Mouse (Mus musculus): ENCODE measurements at regions not wholly inside any gene's neighbourhood (a gene's known extent, or its start where the extent isn't known, plus 50 kb on each side); places are given as distances from the start of the nearest gene placed in this dataset.
"Not testable (repeated sequence)": the region's sequence is repeated elsewhere in the genome, so short reads cannot be mapped to it uniquely, and the experiment has no call there.

DNA sequence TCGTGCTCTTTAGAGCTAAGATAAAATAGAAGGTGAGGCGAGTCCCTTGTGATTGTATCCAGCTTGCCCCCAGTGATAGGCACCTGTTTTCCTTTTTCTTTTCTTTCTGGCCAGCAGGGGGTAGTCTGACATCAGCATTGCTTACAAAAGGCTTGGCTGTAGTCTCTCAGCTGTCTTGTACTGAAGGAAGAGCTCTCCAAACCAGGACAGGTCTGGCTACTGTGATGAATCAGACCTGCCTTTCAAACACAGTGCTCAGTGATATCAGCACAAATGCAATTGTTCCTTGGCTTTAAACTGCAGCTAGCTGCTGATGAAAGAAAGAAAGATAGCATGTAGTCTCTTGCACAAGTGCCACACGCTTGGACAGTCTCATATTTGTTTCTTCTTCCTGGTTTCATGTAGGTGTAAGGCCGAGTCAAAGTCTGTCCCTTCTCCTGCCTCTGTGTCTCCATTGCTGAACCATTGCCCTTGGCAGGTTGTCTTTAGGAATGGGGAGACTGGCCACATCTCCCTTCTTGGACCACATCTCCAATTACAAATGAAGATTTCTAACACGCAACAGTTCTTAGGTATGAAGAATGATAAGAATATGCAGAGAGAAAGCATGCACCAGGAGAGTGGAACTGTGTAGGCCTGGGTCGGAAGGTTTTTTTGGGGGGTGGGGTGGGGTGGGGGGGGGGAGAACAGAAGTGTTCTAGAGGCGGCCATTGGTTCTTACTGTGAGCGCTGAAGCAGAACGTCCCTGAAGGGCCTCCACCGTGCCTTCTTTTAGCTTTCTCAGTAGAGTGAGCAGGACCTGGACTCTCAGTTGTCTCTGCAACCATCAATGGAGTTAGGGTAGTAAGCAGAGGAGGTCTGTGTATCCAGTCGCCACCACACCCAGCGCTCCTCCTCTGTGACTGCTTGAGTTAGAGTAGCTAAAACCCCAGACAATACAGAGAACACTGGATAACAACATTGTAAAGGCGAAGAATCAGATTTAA, 200.9 kb downstream of the Faxc start:
- DNase-seq (ENCODE audit: low spot score) = peak; percentile 11

DNA sequence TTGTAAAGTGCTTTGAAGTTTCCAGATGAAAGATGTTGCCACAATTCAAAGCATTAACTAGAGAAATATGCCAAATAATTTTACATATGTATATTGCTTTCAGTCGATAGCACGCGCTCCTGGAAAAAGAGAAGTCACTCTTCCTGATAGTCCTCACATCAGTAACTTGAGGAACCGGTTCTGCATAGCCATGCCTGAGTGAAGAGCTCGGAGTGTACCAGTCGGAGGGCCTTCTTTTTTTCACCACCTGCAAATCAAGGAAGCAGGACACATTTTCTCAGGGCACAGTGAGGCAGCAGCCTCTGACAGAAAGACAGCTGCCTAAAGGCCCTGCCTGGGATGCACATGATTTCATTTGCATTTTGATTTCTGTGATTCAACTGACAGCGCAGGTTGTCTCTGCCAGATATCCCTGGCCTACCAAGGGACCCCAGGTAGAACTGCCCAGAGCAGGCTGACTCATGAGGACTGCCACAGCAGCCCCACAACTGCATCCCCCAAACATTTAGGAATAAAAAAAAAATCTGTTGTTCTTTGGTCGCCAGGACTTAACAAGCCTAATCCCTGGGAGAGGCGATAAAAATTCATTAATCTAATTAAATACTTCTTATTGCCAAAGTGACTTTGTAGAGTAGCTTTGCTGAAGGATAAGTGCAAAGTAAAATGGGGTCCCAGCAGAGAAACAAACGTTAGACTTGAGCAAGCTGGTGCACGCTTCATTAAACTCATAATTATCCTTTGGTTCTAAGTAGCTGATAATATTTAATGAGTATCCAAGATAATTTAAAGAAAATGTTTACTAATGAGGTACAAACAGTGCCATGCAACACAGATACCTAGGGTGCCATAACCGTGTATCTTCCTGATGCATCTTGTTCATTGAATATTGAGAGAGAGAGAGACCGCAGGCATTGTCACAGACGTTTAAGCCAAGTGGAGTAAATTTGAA, 202.7 kb downstream of the Faxc start:
- no peak for DNase-seq (ENCODE audit: low spot score)

DNA sequence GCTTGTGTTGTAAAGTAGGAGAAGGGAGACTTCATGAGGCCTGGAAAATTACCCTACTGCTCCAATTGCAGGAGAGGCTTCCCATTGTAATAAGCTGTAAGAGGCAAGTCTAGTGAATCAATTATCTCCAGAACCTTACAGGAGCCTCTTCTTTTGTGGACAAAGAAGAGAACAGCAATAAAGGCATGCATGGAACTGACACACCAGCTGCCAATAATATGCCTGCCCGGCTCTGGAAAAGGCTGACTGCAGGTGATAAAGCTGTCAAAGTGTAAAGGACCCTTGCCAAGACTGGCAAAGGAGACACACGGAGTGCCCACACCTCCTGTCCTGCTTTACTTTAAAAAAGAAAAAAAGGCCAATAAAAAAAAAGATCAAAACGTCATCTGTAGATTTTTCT, 209.0 kb downstream of the Faxc start:
- no peak for DNase-seq (ENCODE audit: low spot score)

DNA sequence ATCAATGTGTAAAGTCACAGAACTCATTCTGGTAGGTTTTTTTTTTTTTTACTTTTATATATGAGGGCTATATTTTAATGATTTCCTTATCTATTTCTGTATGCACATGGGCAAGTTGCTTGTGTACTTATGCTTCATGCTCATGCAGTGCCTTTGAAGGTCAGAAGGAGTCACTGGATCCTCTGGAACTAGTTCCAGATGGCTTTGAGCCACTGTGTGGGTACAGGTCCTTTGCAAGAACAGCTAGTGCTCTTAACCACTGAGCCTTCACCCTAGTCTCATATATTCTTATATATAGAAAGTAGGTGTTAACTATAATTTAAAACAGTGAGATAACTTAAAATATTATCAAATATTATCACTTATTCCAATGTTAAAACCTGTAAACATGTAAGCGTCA, 212.4 kb downstream of the Faxc start:
- DNase-seq (ENCODE audit: low spot score) = no peak

DNA sequence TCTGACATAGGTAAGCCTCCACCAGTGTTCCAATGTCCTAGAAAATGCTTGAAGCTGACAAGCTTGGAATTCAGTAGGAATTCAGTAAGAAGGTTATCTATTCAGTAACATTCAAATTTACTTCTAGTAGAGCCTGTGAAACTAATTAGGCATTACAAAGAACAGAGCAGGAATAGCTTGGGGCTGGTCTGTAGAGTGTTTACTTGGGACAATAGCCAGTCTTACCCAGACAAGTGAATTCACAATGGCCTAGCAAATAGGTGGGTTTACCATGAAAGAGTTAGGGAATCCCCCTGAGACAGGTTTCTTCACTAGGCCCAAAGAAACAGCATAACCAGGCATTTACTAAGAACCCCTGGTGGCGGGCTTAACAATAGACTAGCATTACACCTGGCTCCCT, 212.5 kb upstream of the Fbxl4 start:
- not testable (repeated sequence) for DNase-seq (ENCODE audit: low spot score)

DNA sequence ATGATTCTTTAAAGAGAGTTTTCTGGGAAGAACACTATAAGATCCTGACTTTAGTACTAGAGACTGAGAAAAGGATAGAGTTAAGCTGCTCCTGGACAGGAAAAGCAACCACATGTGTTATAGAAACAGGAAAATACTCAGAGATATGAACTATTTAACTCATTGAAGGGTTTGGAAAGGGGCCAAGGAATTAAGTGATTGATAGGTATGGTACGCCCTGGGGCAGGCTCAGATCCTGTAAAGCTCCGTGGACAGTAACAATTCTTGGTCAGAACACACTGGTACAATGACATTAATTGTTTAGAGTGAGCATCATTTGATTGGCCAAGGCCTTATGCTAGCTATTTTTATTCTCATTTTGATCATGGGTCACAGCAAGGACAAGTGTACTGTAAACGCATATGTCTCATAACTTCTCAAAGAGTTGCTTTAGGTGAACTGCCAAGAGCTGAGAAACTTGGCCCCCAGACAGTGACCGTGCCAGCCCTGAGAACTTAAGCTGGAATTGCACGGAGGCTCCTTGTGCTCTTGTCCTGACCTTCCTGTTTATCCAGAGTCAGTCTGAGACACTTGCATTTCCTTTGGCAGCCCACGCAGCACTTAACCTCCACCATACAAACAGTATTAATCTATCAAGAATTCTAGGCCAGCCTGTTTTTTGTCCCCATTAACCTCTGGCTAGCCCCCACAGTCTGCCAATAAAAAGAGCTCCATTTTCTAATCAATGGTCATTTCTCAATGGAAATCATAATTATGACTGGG, 210.5 kb upstream of the Fbxl4 start:
- no peak for DNase-seq (ENCODE audit: low spot score)

DNA sequence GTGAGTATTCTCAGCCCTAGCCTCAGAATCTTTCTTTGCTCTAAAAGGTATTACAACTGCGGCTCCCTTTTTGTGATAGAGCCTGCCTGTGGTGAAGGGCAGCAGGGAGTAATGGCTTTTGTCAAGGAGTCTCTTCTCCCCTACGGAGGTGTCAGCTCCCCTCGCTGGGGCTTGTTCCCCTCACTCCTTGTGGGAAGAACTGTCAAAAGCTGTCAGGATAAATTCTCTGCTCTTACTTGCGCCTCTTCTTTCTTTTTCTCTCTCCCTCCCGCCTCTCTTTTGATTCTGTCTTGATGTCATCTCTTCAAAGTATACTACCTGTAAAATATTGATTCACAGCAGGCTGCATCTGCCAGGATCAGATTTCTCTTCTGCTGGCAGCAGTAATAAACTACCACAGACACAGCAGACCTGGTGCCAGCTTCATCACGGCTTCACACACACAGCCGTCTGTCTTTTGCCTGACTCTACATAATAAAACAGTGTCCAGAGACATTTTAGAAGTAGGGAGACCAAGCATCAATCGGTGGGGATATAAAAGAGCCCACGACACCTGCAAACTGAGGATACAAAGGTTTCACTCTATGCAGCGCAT, 205.3 kb upstream of the Fbxl4 start:
- no peak for DNase-seq (ENCODE audit: low spot score)

DNA sequence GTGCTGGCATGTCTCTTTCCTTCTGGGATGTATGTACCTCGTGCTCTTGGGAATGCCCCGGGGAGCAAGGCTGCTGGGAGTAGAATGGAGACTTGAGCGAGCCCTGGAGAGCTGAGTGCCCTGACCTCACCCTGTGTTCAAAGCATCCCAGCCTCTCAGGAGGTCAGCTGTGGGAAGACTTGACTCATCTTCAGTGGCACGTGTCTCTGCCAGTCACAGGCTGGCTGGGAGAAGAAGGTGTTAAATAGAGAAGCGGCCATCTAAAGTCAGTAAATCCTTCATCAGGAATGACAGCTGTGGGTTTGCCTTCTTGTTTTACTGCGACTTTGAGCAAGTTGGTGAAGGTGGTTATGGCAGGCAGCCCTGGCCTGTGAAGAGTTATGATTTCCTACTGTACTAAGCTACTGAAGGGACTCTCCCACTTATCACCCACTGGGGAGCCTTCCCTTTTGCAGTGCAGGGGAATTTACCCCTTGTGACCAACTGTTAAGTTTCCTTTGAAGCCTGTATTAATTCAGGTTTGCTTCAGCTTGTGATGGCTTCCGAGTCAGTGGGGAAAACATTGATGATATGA, 204.3 kb upstream of the Fbxl4 start:
- DNase-seq (ENCODE audit: low spot score) = no peak

DNA sequence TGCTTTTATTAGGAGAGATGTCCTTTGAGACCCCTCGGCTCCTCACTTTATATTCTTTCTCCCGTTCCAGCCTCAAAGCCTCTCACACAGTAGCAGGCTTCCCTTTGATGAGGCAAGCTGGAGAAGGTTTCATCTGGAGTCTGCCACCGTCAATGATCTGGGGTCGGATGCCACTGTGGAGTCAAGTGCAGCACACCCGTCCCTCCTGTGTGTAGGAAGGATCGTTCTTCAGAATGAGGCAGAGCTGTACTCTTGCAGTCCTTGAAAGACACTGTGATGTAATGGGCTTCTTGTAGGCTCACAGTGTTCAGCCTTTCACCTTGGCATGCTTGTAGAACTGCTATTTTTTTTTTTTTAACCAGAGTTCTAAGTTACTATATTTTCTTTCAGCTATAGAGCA, 203.7 kb upstream of the Fbxl4 start:
- no peak for DNase-seq (ENCODE audit: low spot score)

DNA sequence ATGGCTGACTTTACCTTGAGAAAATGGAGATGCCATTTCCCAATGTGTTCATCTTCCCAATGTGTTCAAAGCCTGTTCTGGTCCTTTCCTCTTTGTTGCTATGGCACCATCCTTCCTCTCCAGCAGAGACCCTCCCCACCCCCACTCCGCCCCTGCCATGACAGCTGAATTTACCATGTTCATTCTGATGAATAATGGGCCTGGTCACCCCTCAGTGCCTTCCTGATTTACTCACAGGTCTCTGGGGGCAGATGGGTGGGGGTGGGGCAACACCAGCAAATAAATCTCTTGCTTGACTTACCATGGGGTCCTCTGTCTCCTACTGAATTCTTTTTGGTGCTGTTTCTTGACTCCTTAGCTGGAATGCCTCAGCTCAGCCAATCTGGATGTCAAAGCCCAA, 170.9 kb upstream of the Fbxl4 start:
- DNase-seq (ENCODE audit: low spot score) = no peak

DNA sequence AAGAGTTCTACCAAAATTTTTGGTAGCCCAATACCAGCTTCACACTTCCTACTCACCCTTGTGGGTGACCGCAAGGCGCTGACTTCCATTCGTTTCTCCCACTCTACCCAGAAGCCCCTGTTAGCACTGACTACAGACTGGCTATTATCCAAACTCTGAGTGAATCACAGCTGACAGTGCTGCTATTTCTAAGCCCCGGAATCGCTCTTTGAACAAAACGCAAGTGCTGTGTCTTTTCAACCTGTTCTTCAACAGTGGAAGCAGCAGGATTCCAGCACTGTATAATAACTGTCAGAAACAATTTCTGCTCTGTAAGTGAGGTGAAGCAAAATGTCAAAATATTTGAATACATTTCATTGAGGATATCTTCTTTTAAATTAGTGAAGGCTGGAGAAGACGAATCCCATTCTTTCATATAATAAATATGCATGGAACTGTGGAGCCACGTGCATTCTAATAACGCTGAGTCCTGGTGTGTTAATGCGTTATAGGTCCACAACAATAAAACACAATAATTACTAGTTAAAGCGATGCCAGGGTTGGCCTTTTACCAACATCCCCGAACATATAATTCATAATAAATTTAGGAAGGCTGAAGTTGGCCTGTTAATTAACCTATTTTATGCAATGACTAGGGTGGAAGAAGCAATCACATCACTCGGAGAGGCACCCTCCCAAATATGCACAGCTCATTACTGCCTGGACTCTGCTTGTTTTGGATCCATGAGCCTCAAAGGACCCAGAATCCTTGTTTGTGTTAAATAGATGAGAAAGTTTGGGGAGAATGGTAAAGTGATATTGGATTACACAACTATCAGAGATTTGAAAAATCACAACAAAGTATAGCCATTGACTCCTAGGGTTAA, 169.0 kb upstream of the Fbxl4 start:
- no peak for DNase-seq (ENCODE audit: low spot score)

DNA sequence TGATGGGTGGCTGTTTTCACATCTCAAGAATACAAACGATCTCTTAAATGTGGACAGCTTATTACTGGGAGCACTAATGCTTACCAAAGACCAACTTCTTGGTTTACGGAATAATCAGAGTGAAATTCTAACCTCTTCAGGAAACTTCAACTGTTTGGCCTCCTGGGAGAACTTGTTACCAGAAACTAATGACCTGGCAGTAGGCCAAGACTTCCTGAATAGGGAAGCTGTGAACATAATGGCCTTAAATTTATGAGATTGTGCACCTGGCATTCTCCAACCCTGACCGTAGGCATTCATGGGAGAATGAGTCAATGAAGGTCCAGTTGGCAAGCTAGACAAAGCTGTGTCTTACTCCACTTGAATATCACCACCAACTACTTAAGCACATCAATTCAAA, 160.8 kb upstream of the Fbxl4 start:
- DNase-seq (ENCODE audit: low spot score) = peak; percentile 3

DNA sequence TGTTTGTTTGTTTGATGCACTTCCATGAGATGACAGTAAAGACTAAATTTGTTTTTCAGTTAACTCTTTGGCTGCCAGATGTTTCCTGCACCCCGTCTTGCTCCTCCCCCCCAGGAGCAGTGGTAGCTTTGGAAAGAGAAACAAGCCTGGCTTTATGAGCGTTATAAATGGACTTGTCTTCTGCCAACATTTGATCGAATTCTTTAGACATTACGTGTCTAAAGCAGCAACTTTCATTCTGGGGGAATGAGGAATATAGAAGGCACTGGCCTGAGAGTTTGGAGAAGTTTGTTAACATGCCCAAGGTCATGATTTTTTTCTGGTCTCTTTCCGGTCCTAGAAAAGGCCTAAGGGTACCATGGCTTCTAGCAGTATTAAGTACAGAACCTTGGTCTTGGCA, 148.8 kb upstream of the Fbxl4 start:
- DNase-seq (ENCODE audit: low spot score) = no peak

DNA sequence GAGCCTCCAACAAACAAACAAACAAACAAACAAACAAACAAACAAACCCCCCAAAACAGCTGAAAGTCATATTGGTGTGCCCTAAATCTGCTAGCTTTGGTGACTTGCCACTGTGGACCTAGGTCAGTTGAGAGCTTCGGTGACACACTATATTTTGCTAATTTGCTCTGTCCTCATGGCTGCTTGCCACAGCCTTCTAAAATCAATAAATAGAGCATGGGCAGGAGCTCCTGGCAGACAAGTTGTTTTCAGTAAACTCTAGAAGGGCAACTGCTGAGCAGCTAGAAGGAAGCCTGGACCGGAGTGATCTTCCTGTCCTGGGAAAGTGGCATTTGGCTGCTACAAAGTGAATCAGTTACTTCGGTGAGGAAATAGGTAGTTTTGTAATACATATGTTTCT, 119.7 kb upstream of the Fbxl4 start:
- DNase-seq (ENCODE audit: low spot score) = no peak

DNA sequence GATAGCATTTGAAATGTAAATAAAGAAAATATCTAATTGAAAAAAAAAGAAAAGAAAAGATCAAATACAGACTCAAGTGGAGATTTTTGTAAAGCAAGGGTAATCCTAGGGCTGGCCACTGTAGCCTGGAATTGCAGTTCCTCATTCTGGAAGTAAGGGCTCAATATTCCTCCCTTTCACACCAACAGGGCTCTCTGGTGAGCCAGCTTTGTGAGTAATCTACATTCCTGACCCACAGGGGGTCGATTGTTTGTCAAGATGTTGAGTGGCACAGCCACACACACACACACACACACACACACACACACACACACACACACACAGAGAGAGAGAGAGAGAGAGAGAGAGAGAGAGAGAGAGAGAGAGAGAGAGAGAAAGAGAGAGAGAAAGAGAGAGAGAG, 107.1 kb upstream of the Fbxl4 start:
- DNase-seq (ENCODE audit: low spot score) = not testable (repeated sequence)

DNA sequence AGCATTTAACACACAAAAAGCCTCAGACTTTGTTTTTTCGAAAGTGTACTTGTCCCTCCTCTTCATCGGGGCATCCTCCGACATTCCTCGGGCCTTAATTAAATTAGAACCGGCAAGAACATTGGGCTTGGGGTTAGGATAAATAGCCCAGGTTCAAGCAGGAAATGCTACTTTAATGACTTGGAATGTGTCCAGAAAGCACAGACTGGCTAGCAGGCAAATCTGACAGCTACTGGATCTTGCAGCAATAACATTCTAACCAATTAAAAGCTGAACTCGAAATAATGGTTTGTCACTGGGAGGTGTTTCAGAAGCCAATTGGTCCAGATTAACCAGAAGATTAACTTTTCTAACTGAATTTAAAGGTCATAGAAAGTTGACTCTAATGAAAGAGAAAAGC, 93.4 kb upstream of the Fbxl4 start:
- DNase-seq (ENCODE audit: low spot score) = no peak

DNA sequence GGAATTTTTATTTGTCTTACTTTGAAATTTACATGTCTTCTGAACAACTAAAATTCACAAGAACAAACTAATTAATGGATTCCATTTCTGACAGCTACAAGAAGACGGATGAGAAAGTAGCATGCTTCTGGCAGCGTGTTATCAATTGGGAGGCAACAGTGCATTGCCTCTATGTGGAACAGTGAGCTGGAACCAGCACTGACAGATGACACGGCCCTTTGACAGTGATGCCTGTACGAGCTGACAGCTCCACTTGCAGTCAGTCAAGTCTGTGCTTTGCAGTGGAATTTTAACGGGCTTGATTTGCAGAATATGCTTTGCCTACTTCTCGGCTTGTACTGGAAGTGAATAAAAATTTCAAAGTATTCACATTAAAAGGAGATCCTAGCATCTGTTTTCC, 88.3 kb upstream of the Fbxl4 start:
- no peak for DNase-seq (ENCODE audit: low spot score)

DNA sequence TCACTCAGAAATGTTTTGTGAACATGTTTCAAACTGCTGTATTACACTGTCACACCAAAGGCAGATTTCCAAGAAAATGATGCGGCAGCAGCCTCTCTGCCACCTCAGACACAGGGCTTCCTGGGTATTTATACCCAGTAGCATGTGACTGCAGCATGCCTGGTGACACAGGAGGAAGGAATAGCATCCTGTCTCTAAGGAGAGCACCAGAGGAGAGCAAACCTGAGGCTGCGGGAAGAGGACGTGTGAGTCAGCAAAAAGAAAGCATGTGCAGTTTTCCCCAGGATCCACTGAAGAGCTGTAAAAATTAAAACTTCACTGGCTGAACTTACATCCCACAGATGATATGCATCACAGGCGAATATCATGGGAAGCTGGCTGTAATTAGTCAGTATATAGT, 83.2 kb upstream of the Fbxl4 start:
- no peak for DNase-seq (ENCODE audit: low spot score)

DNA sequence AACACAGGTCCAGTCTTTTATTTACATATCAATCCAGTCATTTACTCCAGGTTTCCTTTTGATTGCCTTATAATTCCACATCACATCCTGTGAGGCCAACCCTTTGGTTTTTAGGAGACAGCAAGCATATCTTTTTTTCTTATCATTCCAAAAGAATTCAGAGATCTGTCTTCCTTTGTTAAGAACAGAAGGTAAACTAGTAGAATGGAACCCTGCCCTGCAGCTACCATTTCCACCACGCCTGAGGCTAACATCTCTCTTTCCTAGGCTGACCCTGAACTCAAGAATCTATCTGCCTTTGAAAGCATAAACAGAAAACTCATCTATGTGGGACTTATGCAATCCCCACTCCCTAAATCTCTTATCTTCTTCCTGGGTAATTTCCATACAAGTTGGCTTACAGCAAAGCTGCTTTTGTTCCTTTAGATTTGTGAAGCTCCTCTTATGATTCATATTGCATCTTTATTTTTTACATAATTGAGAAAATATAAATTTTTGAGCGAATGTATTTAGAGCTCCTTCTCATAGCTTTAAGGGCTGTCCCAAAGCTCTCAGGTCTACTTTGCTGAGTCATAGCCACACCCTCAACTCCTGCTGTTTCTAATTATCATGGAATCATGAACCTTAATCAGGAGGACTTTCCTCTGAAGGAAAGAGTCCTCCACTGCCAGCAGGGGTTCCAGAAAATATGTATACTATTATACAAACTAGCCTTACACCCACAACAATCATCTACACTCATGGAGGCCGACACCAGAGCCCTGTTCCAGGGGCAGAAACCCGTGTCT, 74.6 kb upstream of the Fbxl4 start:
- no peak for DNase-seq (ENCODE audit: low spot score)

DNA sequence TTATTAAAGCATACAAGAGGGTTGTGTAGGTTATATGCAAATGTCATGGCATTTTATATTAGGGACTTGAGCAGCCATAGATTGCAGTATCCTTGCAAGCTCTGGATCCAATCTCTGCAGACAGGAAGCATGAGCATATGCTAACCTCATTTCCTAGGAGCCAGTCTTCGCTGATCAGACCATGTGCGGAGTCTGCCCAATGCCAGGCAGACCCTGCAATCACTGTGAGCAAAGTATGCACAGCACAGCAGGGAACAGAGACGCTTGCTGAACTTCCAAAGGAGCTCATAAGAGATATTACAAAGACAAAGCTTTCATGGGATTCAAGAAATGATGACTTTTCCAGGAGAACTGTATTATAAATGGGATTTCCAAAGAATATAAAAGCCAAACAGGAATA, 65.2 kb upstream of the Fbxl4 start:
- no peak for DNase-seq (ENCODE audit: low spot score)
